Mouse (Mus musculus) urinary bladder, postnatal 14 days (tissue): Measurements from ENCODE around the gene Ubac2.

Source experiments
- DNase-seq: peaks from one replicate; pipeline ENCODE4 v3.0.0; 2021; ENCODE audit warnings: low spot score

Gene Ubac2

GRCm38 (mm10) chr14:121970402-121970801 lies 92.0 kb downstream of the Ubac2 start:
- DNase-seq = no peak

- no peak for DNase-seq
Observed at GRCm38 (mm10) chr14:121973114-121973513, 94.7 kb downstream of the Ubac2 start.

- DNase-seq = no peak
Observed at GRCm38 (mm10) chr14:121981531-121981930, 103.1 kb downstream of the Ubac2 start.

GRCm38 (mm10) chr14:121983009-121983933 lies 104.9 kb downstream of the Ubac2 start:
- no peak for DNase-seq

- DNase-seq = no peak
Observed at GRCm38 (mm10) chr14:121985477-121985876, 107.1 kb downstream of the Ubac2 start.

- no peak for DNase-seq
Observed at GRCm38 (mm10) chr14:121986028-121986427, 107.6 kb downstream of the Ubac2 start.

GRCm38 (mm10) chr14:121987287-121987686 lies 108.9 kb downstream of the Ubac2 start:
- no peak for DNase-seq

- no peak for DNase-seq
Observed at GRCm38 (mm10) chr14:121987691-121988090, 109.3 kb downstream of the Ubac2 start.

- DNase-seq = no peak
Observed at GRCm38 (mm10) chr14:121989331-121989730, 110.9 kb downstream of the Ubac2 start.

GRCm38 (mm10) chr14:121989869-121990268 lies 111.4 kb downstream of the Ubac2 start:
- no peak for DNase-seq

- DNase-seq = no peak
Observed at GRCm38 (mm10) chr14:121990897-121991296, 112.5 kb downstream of the Ubac2 start.

GRCm38 (mm10) chr14:121991921-121992320 lies 113.5 kb downstream of the Ubac2 start:
- DNase-seq = no peak

- no peak for DNase-seq
Observed at GRCm38 (mm10) chr14:121992395-121993280, 114.2 kb downstream of the Ubac2 start.

- DNase-seq = no peak
Observed at GRCm38 (mm10) chr14:121993616-121994015, 115.2 kb downstream of the Ubac2 start.

GRCm38 (mm10) chr14:121994171-121994700 lies 115.8 kb downstream of the Ubac2 start:
- DNase-seq = no peak

- DNase-seq = no peak
Observed at GRCm38 (mm10) chr14:121994846-121995556, 116.6 kb downstream of the Ubac2 start.

- DNase-seq = no peak
Observed at GRCm38 (mm10) chr14:121995557-121995870, 117.1 kb downstream of the Ubac2 start.

- DNase-seq = peak; percentile 41
Observed at GRCm38 (mm10) chr14:121996786-121997185, 118.4 kb downstream of the Ubac2 start.

- DNase-seq = no peak
Observed at GRCm38 (mm10) chr14:121999455-121999854, 121.0 kb downstream of the Ubac2 start.

- DNase-seq = no peak
Observed at GRCm38 (mm10) chr14:122000346-122001105, 122.1 kb downstream of the Ubac2 start.

- no peak for DNase-seq
Observed at GRCm38 (mm10) chr14:122002224-122002623, 123.8 kb downstream of the Ubac2 start.
